Mouse (Mus musculus): Measurements from ENCODE around the gene Plxna1.

Plxna1 gene

DNA sequence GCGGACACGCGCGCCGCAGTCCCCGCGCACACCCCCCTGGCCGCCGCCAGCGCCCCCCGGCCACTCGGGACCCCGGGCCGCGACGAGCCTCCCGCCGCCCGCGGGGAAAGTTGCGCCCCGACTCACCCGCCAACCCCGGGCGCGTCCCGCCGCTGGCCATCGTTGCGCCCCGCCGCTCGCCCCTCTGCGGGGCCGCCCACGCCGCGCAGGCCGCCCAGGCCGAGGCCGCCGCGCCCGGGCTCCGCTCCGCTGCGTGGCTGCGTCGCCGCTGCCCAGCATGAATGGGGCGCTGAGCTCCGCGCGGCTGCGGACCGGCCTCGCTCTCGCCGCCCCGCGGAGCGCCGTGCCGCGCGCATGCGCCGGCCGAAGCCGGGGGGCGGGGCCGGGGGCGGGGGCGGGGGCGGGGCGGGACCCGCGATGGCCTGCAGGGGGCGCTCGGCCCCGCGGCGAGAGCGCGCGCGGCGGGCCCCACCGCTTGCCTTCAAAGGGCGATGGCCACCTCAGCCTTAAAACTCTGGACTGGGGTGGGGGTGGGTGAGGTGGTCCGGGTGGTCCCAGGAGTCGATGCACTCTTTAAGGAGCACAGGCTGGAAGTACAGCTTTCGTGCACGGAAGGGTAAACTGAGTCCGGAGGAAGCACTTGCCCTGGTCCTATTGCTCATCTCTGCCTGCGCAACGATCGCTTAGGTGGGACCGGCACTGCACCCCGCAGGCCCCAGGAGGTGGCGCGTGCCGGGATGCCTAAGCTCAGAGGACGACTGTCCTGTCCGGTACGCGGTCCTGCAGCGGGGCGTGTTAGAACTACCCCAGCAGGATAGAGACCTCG, at the start of gene Plxna1:
Plxna1 (minus strand) TSS at position 340 of the 826 bp plus-strand sequence.
- peak; percentile 50 for DNase-seq (ENCODE audit: low spot score)

DNA sequence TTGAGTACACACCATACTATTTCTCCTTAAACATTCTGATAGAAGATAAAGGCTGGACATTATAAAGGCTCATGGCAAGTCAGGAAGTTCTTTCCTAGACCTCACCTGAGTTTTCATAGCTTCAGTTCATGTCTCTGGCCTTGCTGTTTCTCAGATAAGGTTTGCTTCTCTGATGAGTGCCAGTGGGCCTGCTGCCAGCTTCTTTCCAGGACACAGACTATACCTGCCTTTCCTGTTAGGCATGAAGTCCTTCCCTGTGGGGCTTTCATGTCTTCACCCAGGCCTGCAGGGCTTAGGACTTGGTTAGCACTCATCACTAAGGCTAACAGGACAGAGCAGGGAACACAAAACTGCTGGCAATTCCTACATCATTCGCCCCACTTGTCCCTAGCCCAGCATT, 46.6 kb upstream of the Plxna1 start:
- no peak for DNase-seq (ENCODE audit: low spot score)

DNA sequence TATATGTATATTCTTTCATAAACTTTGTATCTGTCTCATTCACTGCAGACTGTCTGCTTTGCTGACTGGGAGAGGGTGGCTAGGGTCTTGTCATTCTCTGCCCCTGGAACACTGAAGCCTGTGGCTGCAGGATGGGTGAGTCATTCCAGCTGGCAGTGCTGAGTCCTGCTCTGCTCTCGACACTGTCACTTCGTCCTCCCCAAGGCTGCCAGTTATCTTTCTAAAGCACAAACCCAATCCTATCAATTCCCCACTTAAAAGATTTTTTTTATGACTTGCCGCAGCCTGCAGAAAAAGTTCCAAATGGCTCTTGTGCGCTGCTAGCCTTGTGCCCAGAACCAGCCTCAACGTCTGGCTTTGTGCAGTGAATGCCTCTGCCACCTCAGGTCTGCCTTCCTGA, 45.8 kb upstream of the Plxna1 start:
- DNase-seq (ENCODE audit: low spot score): no peak

DNA sequence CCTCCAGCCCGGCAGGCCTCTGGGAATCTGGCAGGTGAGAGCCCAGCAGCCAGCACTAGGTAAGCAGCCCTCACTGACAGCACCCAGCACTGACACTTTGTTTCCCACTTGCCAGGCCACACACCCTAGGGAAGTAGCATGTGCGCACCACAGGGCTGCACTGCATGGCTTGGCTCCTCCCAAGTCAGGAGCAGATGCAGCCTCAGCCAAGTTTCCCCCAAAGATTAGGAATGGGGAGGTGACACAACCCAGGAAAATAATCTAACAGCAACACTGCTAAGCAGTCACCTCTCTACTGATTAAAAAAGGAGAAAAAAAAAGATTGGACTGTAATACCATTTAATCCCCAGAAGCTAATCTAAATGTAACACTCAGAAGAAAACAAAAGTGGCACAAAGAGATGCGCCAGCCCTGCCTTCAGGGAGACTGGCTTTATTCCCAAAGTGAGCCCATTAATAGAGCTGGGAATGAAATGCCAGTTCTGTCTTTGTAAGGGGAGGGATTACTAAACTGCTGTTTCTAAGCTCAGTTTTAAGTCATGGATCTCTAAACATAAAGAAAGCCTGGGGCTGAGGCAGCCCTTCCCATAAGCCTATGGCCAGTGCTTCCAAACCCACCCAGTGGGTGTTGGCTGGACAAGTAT, 44.9 kb upstream of the Plxna1 start:
- no peak for DNase-seq (ENCODE audit: low spot score)

DNA sequence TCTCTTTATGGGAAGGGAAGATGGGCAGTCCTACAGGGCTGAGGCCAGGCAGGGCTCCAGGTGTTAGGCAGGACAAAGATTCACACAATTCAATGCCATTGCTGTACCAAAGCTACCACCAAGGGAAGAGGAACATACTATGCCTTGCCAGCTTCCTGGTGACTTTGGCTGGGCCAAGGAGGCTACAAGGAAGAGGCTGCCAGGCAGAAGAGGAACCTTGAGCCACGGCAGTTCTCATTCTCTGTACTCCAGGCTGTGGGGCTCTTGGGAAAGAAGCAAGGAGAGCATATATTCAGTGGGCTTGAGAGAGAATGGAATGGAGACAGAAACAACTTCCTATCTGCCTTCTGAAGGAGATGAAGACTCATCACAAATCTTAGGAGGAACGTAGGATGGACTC, 42.5 kb upstream of the Plxna1 start:
- no peak for DNase-seq (ENCODE audit: low spot score)

DNA sequence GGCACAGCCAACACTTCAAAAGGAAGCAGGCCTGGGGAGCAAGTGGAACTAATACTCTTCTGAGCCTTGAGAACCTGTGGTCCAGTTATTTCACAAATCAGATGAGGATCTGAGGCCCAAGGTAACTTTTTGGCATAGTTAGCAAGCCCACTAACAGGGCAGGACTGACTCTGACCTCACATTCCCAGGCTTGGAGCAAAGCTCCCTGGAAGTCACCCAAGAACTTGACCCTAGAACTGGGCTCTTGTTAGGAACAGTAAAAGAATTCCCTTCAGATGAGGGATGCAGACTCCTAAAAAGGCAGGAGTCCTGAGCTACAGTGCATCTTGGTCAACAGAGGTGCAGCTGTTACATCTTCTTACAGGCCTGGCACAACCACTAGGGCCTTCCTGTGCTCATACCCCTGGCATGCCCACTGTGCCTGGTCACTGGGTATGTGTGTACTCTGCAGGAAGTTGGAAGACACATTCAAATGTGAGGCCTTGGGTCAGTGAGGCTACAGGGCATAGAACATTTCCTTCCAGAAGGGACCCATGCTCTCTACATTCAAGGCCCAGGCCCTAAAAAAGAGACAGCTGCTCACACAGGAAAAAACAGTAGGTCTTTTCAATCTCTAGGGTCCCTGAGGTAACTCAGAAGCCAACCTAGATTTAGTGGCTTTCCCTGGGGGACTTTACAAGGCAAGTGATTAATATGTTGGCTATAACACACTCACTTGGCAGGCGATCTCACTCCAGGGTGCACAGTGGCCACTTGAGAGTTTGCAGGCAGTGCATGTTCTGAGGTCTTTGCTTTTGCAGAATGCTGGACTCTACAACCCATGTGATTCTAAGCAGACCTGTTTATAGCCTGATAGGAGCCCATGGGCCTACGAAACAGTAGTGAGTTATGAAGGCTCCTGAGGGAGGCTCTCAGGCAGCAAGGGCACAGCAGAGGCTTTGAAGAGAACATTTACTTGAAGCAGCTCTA, 41.1 kb upstream of the Plxna1 start:
- no peak for DNase-seq (ENCODE audit: low spot score)

DNA sequence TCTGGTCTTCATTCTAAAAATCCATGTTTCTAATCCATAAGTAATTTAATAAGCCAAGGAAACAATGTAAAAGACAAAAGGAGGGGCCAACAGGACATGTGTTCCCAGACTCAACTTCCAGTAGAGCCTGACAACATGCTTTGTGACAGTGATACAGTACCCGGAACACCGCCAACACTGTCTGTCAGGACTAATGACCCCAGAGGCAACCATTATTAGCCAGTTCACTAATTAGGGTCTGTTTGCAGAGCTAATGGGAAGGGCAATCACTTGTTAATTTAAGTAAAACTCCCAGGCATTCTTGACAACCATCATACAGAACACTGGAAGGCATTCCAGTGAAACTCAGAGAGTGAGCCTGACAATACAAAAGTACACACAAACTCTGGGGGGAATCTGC, 40.0 kb upstream of the Plxna1 start:
- no peak for DNase-seq (ENCODE audit: low spot score)

DNA sequence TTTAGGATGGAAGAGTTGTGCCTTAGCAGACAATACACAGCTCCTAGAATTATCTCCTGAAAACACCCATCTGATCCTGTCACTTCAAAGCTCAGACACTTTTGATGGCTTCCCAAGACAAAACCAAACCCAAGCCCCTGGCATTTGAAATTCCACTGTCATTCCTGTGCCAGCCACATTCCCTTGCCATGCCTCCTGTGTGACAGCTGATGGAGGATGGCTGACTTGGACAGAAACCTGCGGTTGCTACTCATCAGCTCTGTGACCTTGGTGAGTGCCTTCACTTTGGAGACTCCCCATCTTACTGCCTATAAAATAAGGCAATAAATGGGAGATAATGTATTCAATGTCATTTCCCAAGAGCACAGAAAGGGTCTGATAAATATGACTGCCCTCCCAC, 37.1 kb upstream of the Plxna1 start:
- no peak for DNase-seq (ENCODE audit: low spot score)

DNA sequence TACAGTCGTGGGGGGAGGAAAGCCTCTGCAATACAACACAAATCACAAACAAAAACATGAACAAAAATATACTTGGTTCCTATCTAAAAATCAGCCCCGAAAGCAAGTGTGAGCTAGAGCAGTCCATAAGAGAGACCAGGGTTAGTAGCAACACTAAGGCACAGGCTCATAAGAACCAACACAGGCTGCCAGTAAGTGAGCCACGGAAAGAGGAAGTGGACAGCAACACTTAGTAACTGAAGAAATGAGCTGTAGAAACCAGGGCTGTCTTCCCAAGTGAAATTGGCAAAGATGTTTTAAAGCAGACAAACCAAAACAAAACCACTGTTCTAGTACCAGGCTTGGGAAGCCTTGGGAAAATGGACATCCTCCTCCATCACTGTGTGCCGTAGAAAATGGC, 35.5 kb upstream of the Plxna1 start:
- no peak for DNase-seq (ENCODE audit: low spot score)

DNA sequence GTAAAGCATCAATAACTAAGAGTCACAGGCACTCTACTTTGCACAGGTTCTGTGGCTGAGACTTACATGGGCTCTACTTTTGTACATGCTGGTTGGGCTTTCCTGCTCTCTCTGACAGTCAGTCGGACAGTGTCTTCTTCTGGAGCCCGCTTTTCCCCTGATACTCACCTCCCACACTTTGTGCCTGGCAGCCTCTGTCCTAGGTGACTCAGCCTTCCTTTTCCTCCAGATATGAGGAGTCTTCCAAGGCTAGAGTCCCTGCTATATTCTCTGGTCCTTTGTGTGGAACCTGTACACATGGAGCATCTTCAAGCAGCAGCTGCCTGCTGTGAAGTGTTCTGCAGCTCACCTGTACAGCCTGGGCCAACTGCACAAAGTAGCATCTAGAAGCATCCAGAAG, 31.4 kb upstream of the Plxna1 start:
- DNase-seq (ENCODE audit: low spot score): no peak

DNA sequence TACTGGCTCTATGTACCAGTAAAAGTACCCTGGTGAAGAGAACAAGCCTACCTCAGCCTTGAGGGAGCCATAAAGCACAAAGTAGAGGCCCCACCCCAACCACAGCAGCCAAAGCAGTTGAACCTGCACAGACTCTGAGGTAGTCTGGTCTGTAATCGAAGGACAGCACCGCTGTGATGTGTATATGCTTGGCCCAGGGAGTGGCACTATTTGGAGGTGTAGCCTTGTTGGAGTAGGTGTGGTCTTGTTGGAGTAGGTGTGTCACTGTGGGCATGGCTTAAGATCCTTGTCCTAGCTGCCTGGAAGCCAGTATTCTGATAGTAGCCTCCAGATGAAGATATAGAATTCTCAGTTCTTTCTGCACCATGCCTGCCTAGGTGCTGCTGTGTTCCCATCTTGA, 29.8 kb upstream of the Plxna1 start:
- DNase-seq (ENCODE audit: low spot score): no peak

DNA sequence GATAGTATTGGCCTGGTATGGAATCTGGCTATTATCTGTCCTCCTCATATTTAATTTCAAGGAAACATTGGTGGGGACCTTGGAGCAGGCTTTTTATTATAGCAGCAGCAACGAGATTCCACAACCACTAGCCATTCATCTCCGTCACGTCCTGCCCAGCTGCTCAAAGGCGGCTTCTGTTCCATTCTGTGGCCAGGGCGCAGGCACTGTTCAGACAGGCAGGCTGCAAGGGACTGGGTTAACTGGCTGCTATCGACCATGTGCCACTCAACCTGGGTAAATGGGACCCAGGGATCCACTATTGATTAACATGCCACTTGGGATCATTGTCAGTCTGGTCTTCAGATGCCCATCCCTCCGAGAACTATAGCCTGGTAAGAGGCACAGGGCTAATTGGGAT, 27.4 kb upstream of the Plxna1 start:
- no peak for DNase-seq (ENCODE audit: low spot score)

DNA sequence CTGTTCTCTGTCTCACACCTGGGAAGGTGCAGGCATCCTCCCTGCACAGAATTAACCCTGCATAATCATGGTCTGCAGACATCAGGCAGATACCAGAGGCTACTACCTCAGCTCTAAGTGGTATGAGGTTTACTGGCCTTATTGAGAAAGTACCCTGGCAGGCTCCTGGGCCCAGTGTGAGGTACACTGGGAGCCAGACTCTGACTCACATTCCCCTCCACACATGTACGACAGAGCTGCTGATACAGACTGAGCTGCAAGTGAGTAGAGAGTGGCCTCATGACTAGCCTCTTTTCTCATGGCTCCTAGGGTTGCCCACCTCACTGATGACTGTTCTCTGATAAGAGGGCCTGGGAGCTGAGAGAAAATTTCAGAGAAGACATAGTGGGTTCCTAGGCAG, 24.5 kb upstream of the Plxna1 start:
- DNase-seq (ENCODE audit: low spot score): no peak

DNA sequence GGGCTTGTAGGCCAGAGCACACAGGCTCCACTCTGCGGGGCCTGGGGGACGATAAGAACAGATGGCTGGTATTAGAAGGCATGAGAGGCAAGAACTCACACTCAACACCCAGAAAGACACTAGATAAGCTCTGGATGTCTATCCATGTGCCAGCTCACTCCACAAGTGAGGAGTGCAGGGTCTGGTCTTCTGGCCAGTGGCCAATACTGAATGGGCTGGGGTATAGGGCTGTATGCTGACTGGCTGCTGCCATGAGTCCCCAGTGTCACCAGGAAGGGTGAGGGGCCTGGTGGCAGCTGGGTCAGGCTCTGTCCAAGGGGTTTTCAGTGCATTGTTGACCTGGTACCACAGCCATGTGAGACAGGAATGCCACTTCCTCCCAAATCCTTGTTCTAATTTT, 22.3 kb upstream of the Plxna1 start:
- no peak for DNase-seq (ENCODE audit: low spot score)

DNA sequence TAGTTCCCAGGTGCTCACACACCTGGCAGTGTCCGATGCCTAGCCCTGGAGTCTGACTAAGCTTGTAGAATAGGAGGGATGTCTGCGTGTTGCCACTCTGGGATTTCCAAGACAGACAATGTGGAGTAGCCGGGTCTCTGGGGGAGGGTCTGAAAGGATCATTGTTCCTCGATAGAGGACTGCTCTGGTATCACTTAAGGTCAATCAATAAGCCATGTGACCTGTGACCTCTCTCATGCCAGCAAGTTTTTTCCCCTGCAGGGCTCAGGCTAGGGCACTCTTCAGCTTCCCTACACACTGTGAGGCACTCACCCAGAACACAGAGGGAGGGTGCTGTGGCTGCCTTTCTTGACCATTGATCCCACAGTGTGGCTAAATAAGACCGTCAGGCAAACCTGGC, 19.4 kb upstream of the Plxna1 start:
- DNase-seq (ENCODE audit: low spot score): no peak

DNA sequence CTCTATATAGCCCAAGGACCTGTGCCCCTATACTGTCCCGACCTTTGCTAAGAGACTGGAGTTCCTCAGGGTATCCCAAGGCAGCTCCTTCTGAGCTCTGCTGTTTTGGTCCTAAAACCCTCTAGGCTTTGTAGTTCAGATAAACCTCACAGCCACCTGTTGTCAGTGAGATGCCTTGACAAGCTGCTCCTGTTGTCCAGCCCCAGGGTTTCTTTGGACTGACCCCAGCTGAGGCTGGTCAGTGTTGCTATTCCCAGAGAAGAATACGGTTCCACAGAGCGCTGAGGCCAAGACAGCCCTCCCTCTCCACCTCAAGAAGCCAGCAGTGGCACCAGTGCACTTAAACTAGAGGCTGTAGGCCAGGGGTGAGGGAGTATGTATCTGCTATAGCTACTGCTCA, 18.8 kb upstream of the Plxna1 start:
- DNase-seq (ENCODE audit: low spot score): no peak

DNA sequence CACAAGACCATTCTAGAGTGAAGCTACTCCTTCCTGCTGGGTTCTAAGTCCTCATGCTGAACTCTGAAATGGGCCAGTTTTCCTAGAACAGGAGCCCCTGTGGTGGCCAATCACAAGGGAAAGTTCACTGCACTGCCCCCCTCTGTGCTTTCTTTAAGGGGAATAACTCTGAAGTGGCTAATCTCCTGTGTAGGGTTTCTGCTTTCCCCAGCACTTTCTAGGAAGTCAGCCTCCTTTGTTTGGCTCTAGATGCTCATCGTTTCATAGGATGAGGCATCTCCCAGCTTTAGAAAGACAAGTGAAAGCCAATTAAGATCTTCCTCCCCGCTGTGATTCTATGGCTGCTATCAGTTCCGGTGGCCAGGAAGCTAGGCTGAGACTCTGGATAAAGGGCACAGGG, 18.3 kb upstream of the Plxna1 start:
- DNase-seq (ENCODE audit: low spot score): no peak

DNA sequence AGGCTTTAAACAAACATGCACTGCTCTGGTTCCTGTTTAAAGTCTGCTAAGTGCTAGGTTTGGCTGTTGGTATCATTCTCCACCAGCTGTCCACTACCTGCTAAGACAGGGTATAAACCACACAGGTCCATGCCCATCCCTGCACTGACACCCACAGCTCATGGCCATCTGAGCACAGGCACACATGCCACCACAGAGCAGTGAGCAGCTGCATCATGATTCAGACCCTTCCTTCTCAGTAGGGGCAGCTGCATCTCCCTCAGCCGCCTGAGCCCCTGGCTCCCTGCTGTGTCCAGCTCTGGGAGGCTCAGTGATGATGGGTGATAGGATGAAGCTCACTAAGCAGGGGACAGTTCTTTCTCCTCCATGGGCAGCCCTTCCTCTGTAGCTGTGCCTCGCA, 15.8 kb upstream of the Plxna1 start:
- DNase-seq (ENCODE audit: low spot score): no peak

DNA sequence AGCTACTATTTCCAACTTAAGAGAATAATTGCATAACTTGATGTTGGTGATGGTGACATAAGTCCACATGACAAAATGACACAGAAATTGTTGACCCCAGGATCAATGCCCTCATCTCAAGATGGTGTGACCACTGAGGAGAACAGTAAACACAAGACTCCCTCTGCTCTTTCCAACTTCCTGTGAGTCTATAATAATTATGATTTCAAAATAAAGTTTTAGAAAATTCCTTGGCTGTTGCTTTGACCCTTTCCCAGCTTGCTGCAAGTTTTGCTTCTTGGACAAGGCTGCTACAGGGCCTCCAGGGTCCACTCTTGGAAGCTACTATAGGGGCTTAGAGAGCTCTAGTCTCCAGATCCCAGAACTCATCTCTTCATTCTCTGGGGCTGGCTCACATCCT, 6.4 kb upstream of the Plxna1 start:
- no peak for DNase-seq (ENCODE audit: low spot score)

DNA sequence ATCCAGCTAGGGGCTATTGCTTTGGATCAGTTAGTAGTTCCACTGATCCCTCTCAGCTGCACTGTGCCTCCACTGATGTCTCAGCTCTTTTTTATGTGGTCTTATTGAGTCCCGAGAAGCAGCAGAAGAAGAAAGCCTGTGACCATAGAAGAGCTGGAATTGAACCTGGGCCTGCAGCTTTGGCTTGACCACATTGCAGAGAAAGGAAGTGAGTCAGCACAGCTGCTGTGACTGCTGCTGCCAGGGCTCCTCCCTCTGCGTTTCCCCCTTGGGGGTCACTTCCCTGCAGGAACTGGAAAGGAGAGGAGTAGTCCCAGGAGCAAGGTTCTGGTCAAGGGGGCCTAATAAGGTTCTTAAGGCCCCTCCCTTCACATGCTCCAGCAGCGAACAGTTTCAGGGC, 1.9 kb upstream of the Plxna1 start:
- DNase-seq (ENCODE audit: low spot score): no peak

DNA sequence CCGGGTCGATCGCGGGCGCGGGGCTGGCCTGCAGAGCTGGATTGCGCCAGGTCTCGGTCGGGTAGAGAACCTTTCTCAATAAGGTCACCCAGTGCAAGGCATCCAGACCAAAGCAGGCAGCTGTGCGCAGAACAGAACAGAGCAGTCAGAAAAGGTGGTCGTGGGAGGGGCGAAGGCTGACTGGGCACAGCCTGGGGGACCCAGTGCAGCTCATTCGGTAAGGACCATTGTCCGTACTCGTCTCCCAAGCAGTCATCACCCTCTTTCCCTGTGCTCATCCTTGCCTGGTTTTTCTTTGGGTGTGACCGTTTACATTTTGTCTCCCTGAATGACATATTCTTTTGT, 659 bp upstream of the Plxna1 start:
- no peak for DNase-seq (ENCODE audit: low spot score)

DNA sequence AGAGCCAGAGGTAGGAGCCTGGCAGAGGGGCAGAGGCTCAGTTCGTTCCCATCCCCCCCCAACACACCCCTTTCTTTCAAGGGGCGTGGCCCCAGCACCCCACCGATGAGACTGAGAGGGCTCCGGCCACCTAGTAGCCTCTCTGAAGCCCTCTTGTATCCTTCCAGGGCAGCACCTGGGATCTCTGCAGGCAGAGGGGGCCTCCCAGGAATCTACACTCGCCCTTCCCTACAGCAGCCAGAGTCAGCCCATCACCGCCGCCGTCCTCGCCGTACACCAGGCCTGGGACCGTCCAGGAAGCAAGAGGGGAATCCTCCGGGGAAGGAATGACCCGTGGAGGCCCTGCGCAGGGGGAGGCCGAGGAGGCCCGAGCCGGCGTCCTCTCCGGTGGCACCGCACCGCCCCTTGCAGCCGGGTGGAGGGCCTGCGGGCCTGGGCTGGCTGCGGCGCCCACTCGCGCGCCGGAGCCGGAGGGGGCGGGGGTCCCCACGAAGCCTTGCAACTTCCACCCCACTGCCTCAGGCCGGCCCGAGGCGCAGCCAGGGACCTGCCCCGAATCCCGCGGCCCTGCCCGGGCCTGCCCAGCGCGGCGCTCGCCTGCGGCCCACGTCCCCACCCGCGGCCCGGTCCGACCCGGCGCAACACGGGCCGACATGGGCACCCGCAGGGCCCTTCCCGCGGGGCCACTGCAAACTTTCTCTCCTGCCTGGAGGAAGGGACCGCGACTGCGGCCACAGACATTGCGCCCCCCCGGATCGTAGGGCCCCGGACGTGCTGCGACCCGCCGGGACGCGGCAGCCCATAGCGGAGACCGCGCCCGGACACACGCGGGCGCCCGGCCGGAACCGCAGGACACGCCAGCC, 771 bp downstream of the Plxna1 start:
- no peak for DNase-seq (ENCODE audit: low spot score)
